Mouse (Mus musculus) MEL (cell line): ENCODE data around the gene Ipo13. TPM values are rescaled to one million over a fixed set of nuclear protein-coding genes. Genes with fewer than 3 reads are reported as not detected.

Experiments used
- DNase-seq: peaks from one replicate; pipeline ENCODE4 v3.0.0; 2011; ENCODE audit warnings: low read depth, low spot score
- H3K27ac ChIP-seq: 2 replicates; pipeline ENCODE4 v1.5.1; 2012; ENCODE audit warnings: low read depth, mild to moderate bottlenecking, control low read depth, low read length, moderate library complexity; ENCODE audit not compliant: control insufficient read depth
- H3K27me3 ChIP-seq, 2 experiments: fragments of 150-350 bp in 1 of 2; sonication (generic) in 1 of 2; 2 replicates each; pipeline ENCODE4 v1.6.1; 2012; ENCODE audit warnings: low read length in 2 of 2, mild to moderate bottlenecking in 2 of 2, improper control_type of control experiment in 1 of 2, moderate library complexity in 1 of 2; ENCODE audit not compliant: insufficient read depth in 2 of 2, control insufficient read depth in 1 of 2
- H3K36me3 ChIP-seq, 2 experiments: 2 replicates each; pipeline ENCODE4 v1.6.1; 2012 to 2014; ENCODE audit warnings: low read length in 2 of 2, improper control_type of control experiment in 1 of 2, inconsistent platforms in 1 of 2, mild to moderate bottlenecking in 1 of 2; ENCODE audit not compliant: insufficient read depth in 2 of 2, control insufficient read depth in 1 of 2
- H3K4me1 ChIP-seq, 2 experiments: fragments of 150-350 bp in 1 of 2; sonication (generic) in 1 of 2; 2 replicates each; pipeline ENCODE4 v1.6.1; 2012; ENCODE audit warnings: low read length in 2 of 2, improper control_type of control experiment in 1 of 2, mild to moderate bottlenecking in 1 of 2; ENCODE audit not compliant: insufficient read depth in 2 of 2, control insufficient read depth in 1 of 2
- H3K4me3 ChIP-seq, 2 experiments: fragments of 150-350 bp in 1 of 2; sonication (generic) in 1 of 2; 2 replicates each; pipeline ENCODE4 v1.5.1; 2012; ENCODE audit warnings: low read depth in 2 of 2, low read length in 2 of 2, mild to moderate bottlenecking in 2 of 2, moderate library complexity in 2 of 2, control low read depth in 1 of 2, improper control_type of control experiment in 1 of 2; ENCODE audit not compliant: control insufficient read depth in 1 of 2, insufficient read depth in 1 of 2
- H3K79me2 ChIP-seq: 2 replicates; pipeline ENCODE4 v1.6.1; 2012; ENCODE audit warnings: mild to moderate bottlenecking, low read length, moderate library complexity; ENCODE audit not compliant: control insufficient read depth, poor library complexity, insufficient read depth
- H3K9ac ChIP-seq: 2 replicates; pipeline ENCODE4 v1.6.1; 2012; ENCODE audit warnings: low read depth, mild to moderate bottlenecking, control low read depth, low read length, moderate library complexity; ENCODE audit not compliant: control insufficient read depth, poor library complexity, severe bottlenecking
- H3K9me3 ChIP-seq: fragments of 150-350 bp; sonication (generic); replicated peaks from 2 replicates; pipeline ENCODE4 v1.6.1; 2012; ENCODE audit warnings: mild to moderate bottlenecking, low read length, improper control_type of control experiment, moderate library complexity; ENCODE audit not compliant: insufficient read depth
- BHLHE40 ChIP-seq: IDR thresholded peaks from 2 replicates; pipeline ENCODE4 v1.6.1; 2012; ENCODE audit warnings: low read depth, mild to moderate bottlenecking, inconsistent platforms, low read length, improper control_type of control experiment, borderline replicate concordance
- CTCF ChIP-seq, 3 experiments: IDR thresholded peaks in 2 of 3; conservative IDR thresholded peaks in 1 of 3; 2 replicates each; pipeline ENCODE4 v1.5.1; 2011 to 2012; ENCODE audit warnings: low read length in 3 of 3, low read depth in 2 of 3, mild to moderate bottlenecking in 2 of 3, improper control_type of control experiment in 1 of 3, inconsistent platforms in 1 of 3, mixed read lengths in 1 of 3, moderate library complexity in 1 of 3; ENCODE audit not compliant: control insufficient read depth in 1 of 3, insufficient read depth in 1 of 3, poor library complexity in 1 of 3, severe bottlenecking in 1 of 3
- ELF1 ChIP-seq: IDR thresholded peaks from 2 replicates; pipeline ENCODE4 v1.6.1; 2014; ENCODE audit warnings: low read depth, mild to moderate bottlenecking, inconsistent platforms, low read length, improper control_type of control experiment, moderate library complexity
- ETS1 ChIP-seq: IDR thresholded peaks from 2 replicates; pipeline ENCODE4 v1.6.1; 2012; ENCODE audit warnings: low read depth, mild to moderate bottlenecking, inconsistent platforms, low read length, improper control_type of control experiment, moderate library complexity
- HCFC1 ChIP-seq: IDR thresholded peaks from 2 replicates; pipeline ENCODE4 v1.6.1; 2012; ENCODE audit warnings: low read depth, mild to moderate bottlenecking, inconsistent platforms, low read length, improper control_type of control experiment, moderate library complexity
- KAT2A ChIP-seq: conservative IDR thresholded peaks from 2 replicates; pipeline ENCODE4 v1.6.1; 2012; ENCODE audit warnings: low read depth, low read length, improper control_type of control experiment, inconsistent platforms
- MAX ChIP-seq: IDR thresholded peaks from 2 replicates; pipeline ENCODE4 v1.6.1; 2011; ENCODE audit warnings: low read length, improper control_type of control experiment
- MAZ ChIP-seq: IDR thresholded peaks from 2 replicates; pipeline ENCODE4 v1.6.1; 2012; ENCODE audit warnings: low read depth, mild to moderate bottlenecking, inconsistent platforms, low read length, improper control_type of control experiment
- MXI1 ChIP-seq: IDR thresholded peaks from 2 replicates; pipeline ENCODE4 v1.6.1; 2011; ENCODE audit warnings: mild to moderate bottlenecking, low read depth, low read length, improper control_type of control experiment
- MYC ChIP-seq: IDR thresholded peaks from 2 replicates; pipeline ENCODE4 v1.6.1; 2011; ENCODE audit warnings: low read depth, mild to moderate bottlenecking, low read length, improper control_type of control experiment, moderate library complexity
- NELFE ChIP-seq: IDR thresholded peaks from 2 replicates; pipeline ENCODE4 v1.6.1; 2011; ENCODE audit warnings: low read depth, low read length, improper control_type of control experiment
- NRF1 ChIP-seq: IDR thresholded peaks from 2 replicates; pipeline ENCODE4 v1.6.1; 2014; ENCODE audit warnings: low read depth, mild to moderate bottlenecking, inconsistent platforms, low read length, improper control_type of control experiment, moderate library complexity; ENCODE audit not compliant: poor library complexity, insufficient read depth, severe bottlenecking
- POLR2A ChIP-seq, 2 experiments: IDR thresholded peaks; 2 replicates each; pipeline ENCODE4 v1.6.1; 2011 to 2012; ENCODE audit warnings: low read length in 2 of 2, mild to moderate bottlenecking in 2 of 2, control low read depth in 1 of 2, improper control_type of control experiment in 1 of 2, low read depth in 1 of 2, moderate library complexity in 1 of 2; ENCODE audit not compliant: control insufficient read depth in 1 of 2, insufficient read depth in 1 of 2, poor library complexity in 1 of 2
- POLR2AphosphoS2 ChIP-seq: IDR thresholded peaks from 2 replicates; pipeline ENCODE4 v1.6.1; 2011; ENCODE audit warnings: low read length, improper control_type of control experiment
- POLR2AphosphoS5 ChIP-seq: IDR thresholded peaks from 2 replicates; pipeline ENCODE4 v1.6.1; 2012; ENCODE audit warnings: low read depth, borderline replicate concordance, mild to moderate bottlenecking, inconsistent platforms, low read length, moderate library complexity, mixed read lengths
- RCOR1 ChIP-seq: IDR thresholded peaks from 2 replicates; pipeline ENCODE4 v1.6.1; 2012; ENCODE audit warnings: low read depth, mild to moderate bottlenecking, inconsistent platforms, low read length, improper control_type of control experiment
- SIN3A ChIP-seq: IDR thresholded peaks from 2 replicates; pipeline ENCODE4 v1.6.1; 2012; ENCODE audit warnings: low read length, improper control_type of control experiment, inconsistent platforms
- TCF12 ChIP-seq: IDR thresholded peaks from 2 replicates; pipeline ENCODE4 v1.6.1; 2014; ENCODE audit warnings: low read depth, mild to moderate bottlenecking, inconsistent platforms, low read length, improper control_type of control experiment, moderate library complexity
- UBTF ChIP-seq: IDR thresholded peaks from 2 replicates; pipeline ENCODE4 v1.6.1; 2012; ENCODE audit warnings: low read depth, mild to moderate bottlenecking, inconsistent platforms, low read length, improper control_type of control experiment, moderate library complexity, borderline replicate concordance; ENCODE audit not compliant: insufficient read depth
- USF1 ChIP-seq: IDR thresholded peaks from 2 replicates; pipeline ENCODE4 v1.6.1; 2014; ENCODE audit warnings: low read depth, mild to moderate bottlenecking, inconsistent platforms, low read length, improper control_type of control experiment, moderate library complexity
- USF2 ChIP-seq, 2 experiments: IDR thresholded peaks; 2 replicates each; pipeline ENCODE4 v1.6.1; 2011 to 2012; ENCODE audit warnings: improper control_type of control experiment in 2 of 2, low read length in 2 of 2, borderline replicate concordance in 1 of 2, inconsistent platforms in 1 of 2, low read depth in 1 of 2, mild to moderate bottlenecking in 1 of 2; ENCODE audit not compliant: insufficient read depth in 1 of 2
- ZC3H11A ChIP-seq: IDR thresholded peaks from 2 replicates; pipeline ENCODE4 v1.6.1; 2012; ENCODE audit warnings: low read depth, mild to moderate bottlenecking, inconsistent platforms, low read length, improper control_type of control experiment
- ZMIZ1 ChIP-seq: IDR thresholded peaks from 2 replicates; pipeline ENCODE4 v1.6.1; 2012; ENCODE audit warnings: low read depth, mild to moderate bottlenecking, inconsistent platforms, low read length, improper control_type of control experiment, moderate library complexity
- ZNF384 ChIP-seq: IDR thresholded peaks from 2 replicates; pipeline ENCODE4 v1.6.1; 2012; ENCODE audit warnings: low read depth, mild to moderate bottlenecking, inconsistent platforms, low read length, improper control_type of control experiment
- polyA plus RNA-seq, 2 experiments: library from polyadenylated mRNA; stranded (reverse) in 1 of 2; unstranded in 1 of 2; fragments of >175 nt in 1 of 2; fragments of >200 nt in 1 of 2; gene quantifications; 2 replicates each; pipeline versions ENCODE4 v1.2.1 to v1.2.4; 2012; ENCODE audit warnings: low replicate concordance in 2 of 2, low read depth in 1 of 2; ENCODE audit not compliant: insufficient read length in 2 of 2, insufficient read depth in 1 of 2, missing spikeins in 1 of 2
- total RNA-seq: library from RNA; depleted of rRNA; stranded (reverse); fragments of 300-350 nt; gene quantifications from 2 replicates; pipeline ENCODE4 v1.2.3, GENCODE M21; 2012

Ipo13 gene
- total and polyA plus RNA-seq, 3 experiments = 39.5 to 88.0 TPM; not detected in 1

DNA sequence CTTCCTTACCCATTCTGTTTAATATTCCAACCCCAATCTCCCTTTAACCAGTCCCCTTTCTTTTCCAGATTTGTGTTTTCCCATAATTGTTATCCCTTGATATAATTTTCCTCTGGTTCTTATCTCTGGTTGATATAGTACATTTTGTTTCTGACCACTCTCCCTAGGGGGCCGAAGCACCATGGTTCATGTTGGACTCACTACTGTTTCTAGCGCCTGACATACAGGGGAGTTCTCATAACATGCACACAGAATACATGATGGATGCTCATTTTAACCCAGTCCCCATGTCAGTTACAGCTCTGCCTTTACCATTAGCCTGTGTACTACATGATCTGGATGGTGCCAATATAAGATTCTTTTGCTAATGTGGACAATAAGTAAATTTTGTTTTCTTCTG lies 26.9 kb downstream of the Ipo13 start:
- Histone ChIP-seq H3K4me1 (peaks cover 0 to 15% of the 10 kb centered on the region in 2 experiments; a peak in 3 of 4 replicates), H3K36me3 (peaks cover 0 to 3% of the 10 kb centered on the region in 2 experiments; a peak in 3 of 4 replicates), H3K4me3 (no peak overlapping the region)

DNA sequence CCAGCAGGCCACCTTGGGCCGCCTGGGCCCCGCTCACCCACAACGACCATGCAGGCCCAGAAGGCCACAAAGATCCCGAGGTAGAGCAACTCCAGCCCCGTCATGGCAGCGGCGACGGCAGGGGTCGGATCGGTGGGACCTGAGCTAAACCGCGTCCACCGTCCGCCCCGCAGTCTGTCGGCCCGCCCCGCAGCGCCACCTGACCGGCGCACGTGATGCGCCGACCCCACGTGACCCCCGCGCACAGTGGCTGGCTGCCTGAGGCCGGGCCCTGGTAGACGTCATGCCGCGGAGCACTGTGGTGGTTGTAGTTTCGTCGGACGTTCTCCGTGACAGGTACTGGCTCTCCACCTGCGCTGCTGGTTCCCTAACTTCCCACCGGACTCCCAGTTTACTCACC lies 27.7 kb downstream of the Ipo13 start, which contains the start of gene Atp6v0b:
Gene Atp6v0b, minus strand, starts transcription at position 201 of the 400 bp plus-strand sequence.
- Histone ChIP-seq H3K36me3 (peaks cover 0 to 3% of the 10 kb centered on the region in 2 experiments; a peak in 3 of 4 replicates), H3K4me1 (peaks cover 0 to 15% of the 10 kb centered on the region in 2 experiments; a peak in 3 of 4 replicates), H3K79me2 (peaks cover 25% of the 10 kb centered on the region), H3K4me3 (peak within 1 kb of the TSS; percentile 60 to 90), H3K27me3 (no peaks in the 10 kb centered on the region), H3K27ac (peak within 1 kb of the TSS; percentile 62), H3K9me3 (no peaks in the 10 kb centered on the region), H3K9ac (peak within 1 kb of the TSS; percentile 93)
- DNase-seq = peak; percentile 92
- TF ChIP-seq POLR2AphosphoS5 (no peak), BHLHE40 (peak; percentile 98), RCOR1 (0 out of 2 replicates have a peak, but pooled peaks have one; percentile 34), HCFC1 (peak; percentile 99), ZMIZ1 (0 out of 2 replicates have a peak, but pooled peaks have one; percentile 2), USF2 (IDR thresholded peaks at IDR 0.05; ENCODE audit: borderline replicate concordance in 1 of 2, insufficient read depth in 1 of 2, low read depth in 1 of 2, low read length in 2 of 2) (peak; percentile 98 to 100), MAZ (no peak), ZC3H11A (no peak), ETS1 (peak; percentile 64; the same call in 1 of the 2 replicates), UBTF (no peak), MYC (no peak), TCF12 (peak; percentile 63), ELF1 (peak; percentile 68), SIN3A (peak; percentile 93), CTCF (IDR thresholded peaks at IDR 0.05 in 2 of 3, conservative IDR thresholded peaks at IDR 0.05 in 1 of 3; ENCODE audit: control insufficient read depth in 1 of 3, insufficient read depth in 1 of 3, low read depth in 2 of 3, low read length in 3 of 3, poor library complexity in 1 of 3, severe bottlenecking in 1 of 3) (0 out of 6 replicates have a peak, but pooled peaks of 1 of the 3 experiments have one; percentile 0), ZNF384 (no peak), MAX (peak; percentile 99), POLR2A (IDR thresholded peaks at IDR 0.05; ENCODE audit: control insufficient read depth in 1 of 2, insufficient read depth in 1 of 2, low read depth in 1 of 2, low read length in 2 of 2, poor library complexity in 1 of 2) (peak; percentile 56 to 81; a peak in 3 of 4 replicates), USF1 (peak; percentile 99), NELFE (peak; percentile 72), NRF1 (peak; percentile 65), POLR2AphosphoS2 (no peak), MXI1 (peak; percentile 90), KAT2A (peak; percentile 90)

More for the DNA sequence above, 26.9 kb downstream of the Ipo13 start:
- Histone ChIP-seq H3K27me3 (no peaks in the 10 kb centered on the region), H3K9ac (no peak overlapping the region), H3K27ac (no peak overlapping the region), H3K9me3 (no peaks in the 10 kb centered on the region), H3K79me2 (peaks cover 25% of the 10 kb centered on the region)
- no peak for TF ChIP-seq CTCF (IDR thresholded peaks at IDR 0.05 in 2 of 3, conservative IDR thresholded peaks at IDR 0.05 in 1 of 3; ENCODE audit: control insufficient read depth in 1 of 3, insufficient read depth in 1 of 3, low read depth in 2 of 3, low read length in 3 of 3, poor library complexity in 1 of 3, severe bottlenecking in 1 of 3)
- no peak for DNase-seq
